In the genomic region with DNA sequence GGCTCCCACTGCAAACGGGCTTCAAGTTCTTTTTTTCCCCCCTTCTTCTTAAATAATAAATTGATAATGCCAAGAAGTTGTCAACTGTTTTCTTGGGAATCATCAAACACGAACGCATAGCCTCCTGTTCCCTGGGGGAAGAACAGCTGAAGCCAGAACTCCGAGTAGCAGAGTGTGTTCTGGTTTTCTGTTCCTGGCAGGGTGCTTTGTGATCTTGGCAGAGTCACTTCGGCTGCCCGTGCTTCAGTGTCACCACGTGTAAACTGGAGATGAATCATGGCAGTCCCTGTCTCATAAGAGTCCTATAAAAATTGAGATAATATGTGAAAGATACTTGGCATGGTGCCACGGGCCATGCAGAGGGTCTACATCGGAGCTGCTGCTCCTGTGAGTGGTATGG, we compare ENCODE assay signal across 13 mouse cellular contexts.
A peak's percentile ranks its signal among the peaks of the same experiment; 100 is the strongest.
DNase-seq lines count a peak whose midpoint lies in the region; ATAC-seq and TF ChIP-seq lines count a peak whose summit lies in the region.
"Had no signal": no experiment of that assay in that cellular context is flagged by ENCODE, and none has a peak within 500 bp of the region (broad histone marks: within the 10 kb centered on the region; RNA-seq: fewer than 3 reads in every experiment).

No protein-coding gene starts in this region.

- peak; percentile 53 for DNase-seq in lung, embryonic 14.5 days
- DNase-seq in lung, postnatal 4 days = no peak
- DNase-seq in layer of hippocampus, postnatal 10 days (ENCODE audit: low spot score in 2 of 2) = peak; percentile 51
- DNase-seq in embryo, embryonic 10.5 days (ENCODE audit: low spot score) = no peak
- DNase-seq: thymus, postnatal 36 days had no signal

- no peaks in the 10 kb centered on the region for H3K4me1 ChIP-seq in forebrain, embryonic 13.5 days
- H3K4me1 ChIP-seq in forebrain, embryonic 12.5 days = no peaks in the 10 kb centered on the region
- H3K4me1 ChIP-seq in lung, embryonic 14.5 days (ENCODE audit: insufficient read depth) = no peaks in the 10 kb centered on the region
- peaks cover 3% of the 10 kb centered on the region; the same call in 1 of the 2 replicates for H3K4me1 ChIP-seq in forebrain, embryonic 16.5 days (replicated peaks; ENCODE audit: control insufficient read depth, insufficient read depth, low read length)
- H3K4me1 ChIP-seq: limb, embryonic 15.5 days; stomach, embryonic 15.5 days had no signal

- H3K36me3 ChIP-seq in forebrain, embryonic 13.5 days (ENCODE audit: poor library complexity, severe bottlenecking) = no peaks in the 10 kb centered on the region
- H3K36me3 ChIP-seq in forebrain, embryonic 12.5 days (replicated peaks) = no peaks in the 10 kb centered on the region
- no peaks in the 10 kb centered on the region for H3K36me3 ChIP-seq in lung, embryonic 14.5 days (ENCODE audit: insufficient read depth)
- H3K36me3 ChIP-seq in forebrain, embryonic 16.5 days (ENCODE audit: control insufficient read depth, insufficient read depth) = no peaks in the 10 kb centered on the region
- H3K36me3 ChIP-seq: limb, embryonic 15.5 days; stomach, embryonic 15.5 days had no signal

- H3K9ac ChIP-seq in forebrain, embryonic 13.5 days = no peak overlapping the region
- H3K9ac ChIP-seq in forebrain, embryonic 12.5 days = no peak overlapping the region
- H3K9ac ChIP-seq in lung, embryonic 14.5 days = no peak overlapping the region
- H3K9ac ChIP-seq in forebrain, embryonic 16.5 days (replicated peaks; ENCODE audit: low read depth, low read length) = no peak overlapping the region
- H3K9ac ChIP-seq: limb, embryonic 15.5 days; stomach, embryonic 15.5 days had no signal

- no peaks in the 10 kb centered on the region for H3K27me3 ChIP-seq in forebrain, embryonic 13.5 days
- no peaks in the 10 kb centered on the region for H3K27me3 ChIP-seq in forebrain, embryonic 12.5 days
- no peaks in the 10 kb centered on the region for H3K27me3 ChIP-seq in lung, embryonic 14.5 days (ENCODE audit: insufficient read depth, low read length)
- no peaks in the 10 kb centered on the region for H3K27me3 ChIP-seq in forebrain, embryonic 16.5 days (replicated peaks; ENCODE audit: control insufficient read depth, insufficient read depth, low read length)
- H3K27me3 ChIP-seq: limb, embryonic 15.5 days; stomach, embryonic 15.5 days had no signal

- 78% methylated on average over 9 of the region's 9 CpGs for WGBS in forebrain, embryonic 13.5 days
- 87% methylated on average over 9 of the region's 9 CpGs for WGBS in forebrain, embryonic 12.5 days
- WGBS in lung, embryonic 14.5 days = 42% methylated on average over 9 of the region's 9 CpGs
- WGBS in forebrain, embryonic 16.5 days = 68% methylated on average over 9 of the region's 9 CpGs

- H3K27ac ChIP-seq in forebrain, embryonic 13.5 days = no peak overlapping the region
- no peak overlapping the region for H3K27ac ChIP-seq in forebrain, embryonic 12.5 days
- H3K27ac ChIP-seq in lung, embryonic 14.5 days (ENCODE audit: low read depth) = no peak overlapping the region
- no peak overlapping the region; the same call in 1 of the 2 replicates for H3K27ac ChIP-seq in forebrain, embryonic 16.5 days (ENCODE audit: low read length)
- H3K27ac ChIP-seq: limb, embryonic 15.5 days; macrophage; stomach, embryonic 15.5 days had no signal

- ATAC-seq in forebrain, embryonic 13.5 days = peak; percentile 16; the same call in 1 of the 2 replicates
- ATAC-seq in forebrain, embryonic 12.5 days (ENCODE audit: low FRiP score) = no peak
- no peak for ATAC-seq in lung, embryonic 14.5 days (ENCODE audit: insufficient read depth)
- ATAC-seq in forebrain, embryonic 16.5 days = peak; percentile 67
- ATAC-seq: activated CD4-positive, CD25-positive, alpha-beta regulatory T cell, adult 4 months had no signal

- no peak overlapping the region for H3K4me3 ChIP-seq in forebrain, embryonic 13.5 days
- no peak overlapping the region for H3K4me3 ChIP-seq in forebrain, embryonic 12.5 days (replicated peaks)
- no peak overlapping the region for H3K4me3 ChIP-seq in lung, embryonic 14.5 days (ENCODE audit: low read depth, low read length)
- no peak overlapping the region for H3K4me3 ChIP-seq in forebrain, embryonic 16.5 days (replicated peaks; ENCODE audit: low read length)
- H3K4me3 ChIP-seq: erythroblast, embryonic 14.5 days; limb, embryonic 15.5 days; stomach, embryonic 15.5 days had no signal

- H3K9me3 ChIP-seq in forebrain, embryonic 13.5 days (replicated peaks) = peaks cover 5% of the 10 kb centered on the region; the same call in 1 of the 2 replicates
- peaks cover 3% of the 10 kb centered on the region; the same call in 1 of the 2 replicates for H3K9me3 ChIP-seq in forebrain, embryonic 12.5 days
- no peaks in the 10 kb centered on the region for H3K9me3 ChIP-seq in lung, embryonic 14.5 days (ENCODE audit: low read depth, low read length)
- H3K9me3 ChIP-seq in forebrain, embryonic 16.5 days (ENCODE audit: control insufficient read depth, low read length) = no peaks in the 10 kb centered on the region
- H3K9me3 ChIP-seq: limb, embryonic 15.5 days; stomach, embryonic 15.5 days had no signal

- no peak overlapping the region for H3K4me2 ChIP-seq in forebrain, embryonic 13.5 days
- no peak overlapping the region for H3K4me2 ChIP-seq in forebrain, embryonic 12.5 days
- H3K4me2 ChIP-seq in lung, embryonic 14.5 days = no peak overlapping the region
- H3K4me2 ChIP-seq in forebrain, embryonic 16.5 days (ENCODE audit: low read length) = no peak overlapping the region
- H3K4me2 ChIP-seq: limb, embryonic 15.5 days; stomach, embryonic 15.5 days had no signal

- no peak for TF ChIP-seq CTCF in lung, embryonic 14.5 days (IDR thresholded peaks at IDR 0.05; ENCODE audit: low read depth)

Comparison
In these comparisons a context has a peak if more than half of its experiments do, and no peak if none do; other contexts are left out.
1. ATAC-seq: peak in forebrain, embryonic 13.5 days (single experiment) and forebrain, embryonic 16.5 days (single experiment); none in forebrain, embryonic 12.5 days (single experiment) and lung, embryonic 14.5 days (single experiment).
2. DNase-seq: peak in lung, embryonic 14.5 days (single experiment) and layer of hippocampus, postnatal 10 days (2 of 2); none in lung, postnatal 4 days (0 of 2) and embryo, embryonic 10.5 days (single experiment).